Mouse (Mus musculus): Measurements from ENCODE around the gene Mipol1. TPM values are rescaled to one million over a fixed set of nuclear protein-coding genes. Genes with fewer than 3 reads are reported as not detected.

Gene Mipol1
- polyA plus RNA-seq, 1 experiment from 2014 or later = 4.0 TPM

- Histone ChIP-seq H3K9ac (ENCODE audit: low read depth, low read length) (no peak overlapping the region), H3K36me3 (ENCODE audit: control insufficient read depth, insufficient read depth) (no peaks in the 10 kb centered on the region), H3K27me3 (replicated peaks; ENCODE audit: control insufficient read depth, insufficient read depth, low read length) (peaks cover 3% of the 10 kb centered on the region; the same call in 1 of the 2 replicates), H3K4me2 (replicated peaks; ENCODE audit: low read depth) (peak overlapping the region; percentile 87), H3K27ac (ENCODE audit: low read depth, low read length) (no peak overlapping the region), H3K4me1 (replicated peaks; ENCODE audit: control insufficient read depth, insufficient read depth, low read length) (no peaks in the 10 kb centered on the region), H3K4me3 (ENCODE audit: low read depth, low read length) (peak overlapping the region; percentile 53), H3K9me3 (ENCODE audit: control insufficient read depth) (no peaks in the 10 kb centered on the region)
- no peak for TF ChIP-seq CTCF (IDR thresholded peaks at IDR 0.05; ENCODE audit: low read depth)
- ATAC-seq = no peak
- WGBS = 30% methylated on average over 8 of the region's 8 CpGs
These were observed 34.0 kb upstream of the Mipol1 start for GRCm38 (mm10) chr12:57196286-57196607.

- H3K27me3 ChIP-seq (replicated peaks; ENCODE audit: control insufficient read depth, insufficient read depth, low read length) = peaks cover 3% of the 10 kb centered on the region; the same call in 1 of the 2 replicates
- no peaks in the 10 kb centered on the region for H3K4me1 ChIP-seq (replicated peaks; ENCODE audit: control insufficient read depth, insufficient read depth, low read length)
- WGBS = 3% methylated on average over 56 of the region's 59 CpGs
- peak overlapping the region; percentile 87 for H3K4me2 ChIP-seq (replicated peaks; ENCODE audit: low read depth)
- no peak for TF ChIP-seq CTCF (IDR thresholded peaks at IDR 0.05; ENCODE audit: low read depth)
- H3K4me3 ChIP-seq (ENCODE audit: low read depth, low read length) = peak overlapping the region; percentile 53
- peak; percentile 31; the same call in 1 of the 2 replicates for ATAC-seq
- H3K27ac ChIP-seq (ENCODE audit: low read depth, low read length) = no peak overlapping the region
- no peaks in the 10 kb centered on the region for H3K36me3 ChIP-seq (ENCODE audit: control insufficient read depth, insufficient read depth)
- H3K9me3 ChIP-seq (ENCODE audit: control insufficient read depth) = no peaks in the 10 kb centered on the region
- H3K9ac ChIP-seq (ENCODE audit: low read depth, low read length) = peak overlapping the region; percentile 37
These were observed 33.4 kb upstream of the Mipol1 start for GRCm38 (mm10) chr12:57196608-57197362.

- Histone ChIP-seq H3K27me3 (replicated peaks; ENCODE audit: control insufficient read depth, insufficient read depth, low read length) (peaks cover 3% of the 10 kb centered on the region; the same call in 1 of the 2 replicates), H3K4me2 (replicated peaks; ENCODE audit: low read depth) (peak within 1 kb of the TSS; percentile 87), H3K4me3 (ENCODE audit: low read depth, low read length) (peak within 1 kb of the TSS; percentile 53), H3K9ac (ENCODE audit: low read depth, low read length) (peak within 1 kb of the TSS; percentile 37), H3K9me3 (ENCODE audit: control insufficient read depth) (no peaks in the 10 kb centered on the region), H3K27ac (ENCODE audit: low read depth, low read length) (no peak within 1 kb of the TSS), H3K36me3 (ENCODE audit: control insufficient read depth, insufficient read depth) (no peaks in the 10 kb centered on the region), H3K4me1 (replicated peaks; ENCODE audit: control insufficient read depth, insufficient read depth, low read length) (no peaks in the 10 kb centered on the region)
- 70% methylated on average over 10 of the region's 10 CpGs for WGBS
- ATAC-seq = no peak
- TF ChIP-seq CTCF (IDR thresholded peaks at IDR 0.05; ENCODE audit: low read depth) = no peak
These were observed 32.7 kb upstream of the Mipol1 start, which contains the start of gene Slc25a21 for GRCm38 (mm10) chr12:57197363-57198026. TSS of gene Slc25a21 (minus strand) at chr12:57197472.

GRCm38 (mm10) chr12:57198269-57198668 lies 32.0 kb upstream of the Mipol1 start:
- Histone ChIP-seq H3K27ac (ENCODE audit: low read depth, low read length) (no peak overlapping the region), H3K27me3 (replicated peaks; ENCODE audit: control insufficient read depth, insufficient read depth, low read length) (peaks cover 3% of the 10 kb centered on the region; the same call in 1 of the 2 replicates), H3K4me3 (ENCODE audit: low read depth, low read length) (no peak overlapping the region), H3K9me3 (ENCODE audit: control insufficient read depth) (no peaks in the 10 kb centered on the region), H3K4me2 (replicated peaks; ENCODE audit: low read depth) (no peak overlapping the region), H3K4me1 (replicated peaks; ENCODE audit: control insufficient read depth, insufficient read depth, low read length) (no peaks in the 10 kb centered on the region), H3K9ac (ENCODE audit: low read depth, low read length) (no peak overlapping the region), H3K36me3 (ENCODE audit: control insufficient read depth, insufficient read depth) (no peaks in the 10 kb centered on the region)
- no peak for TF ChIP-seq CTCF (IDR thresholded peaks at IDR 0.05; ENCODE audit: low read depth)
- ATAC-seq = no peak

- Histone ChIP-seq H3K9me3 (ENCODE audit: control insufficient read depth) (no peaks in the 10 kb centered on the region), H3K4me1 (replicated peaks; ENCODE audit: control insufficient read depth, insufficient read depth, low read length) (no peaks in the 10 kb centered on the region), H3K9ac (ENCODE audit: low read depth, low read length) (no peak overlapping the region), H3K27me3 (replicated peaks; ENCODE audit: control insufficient read depth, insufficient read depth, low read length) (peaks cover 3% of the 10 kb centered on the region; the same call in 1 of the 2 replicates), H3K27ac (ENCODE audit: low read depth, low read length) (no peak overlapping the region), H3K36me3 (ENCODE audit: control insufficient read depth, insufficient read depth) (no peaks in the 10 kb centered on the region), H3K4me3 (ENCODE audit: low read depth, low read length) (no peak overlapping the region), H3K4me2 (replicated peaks; ENCODE audit: low read depth) (no peak overlapping the region)
- ATAC-seq = no peak
- WGBS = 95% methylated on average over 2 of the region's 2 CpGs
- TF ChIP-seq CTCF (IDR thresholded peaks at IDR 0.05; ENCODE audit: low read depth) = no peak
These were observed 30.8 kb upstream of the Mipol1 start for GRCm38 (mm10) chr12:57199427-57199826.

- Histone ChIP-seq H3K4me1 (replicated peaks; ENCODE audit: control insufficient read depth, insufficient read depth, low read length) (no peaks in the 10 kb centered on the region), H3K9me3 (ENCODE audit: control insufficient read depth) (no peaks in the 10 kb centered on the region), H3K4me2 (replicated peaks; ENCODE audit: low read depth) (no peak overlapping the region), H3K9ac (ENCODE audit: low read depth, low read length) (no peak overlapping the region), H3K27me3 (replicated peaks; ENCODE audit: control insufficient read depth, insufficient read depth, low read length) (no peaks in the 10 kb centered on the region), H3K4me3 (ENCODE audit: low read depth, low read length) (no peak overlapping the region), H3K36me3 (ENCODE audit: control insufficient read depth, insufficient read depth) (no peaks in the 10 kb centered on the region), H3K27ac (ENCODE audit: low read depth, low read length) (no peak overlapping the region)
- no peak for ATAC-seq
- WGBS = 89% methylated on average over 3 of the region's 3 CpGs
- TF ChIP-seq CTCF (IDR thresholded peaks at IDR 0.05; ENCODE audit: low read depth) = no peak
These were observed 28.3 kb upstream of the Mipol1 start for GRCm38 (mm10) chr12:57201901-57202300.

Measured in intestine, postnatal 0 days (tissue).